Mouse (Mus musculus) layer of hippocampus, postnatal 25 days (tissue): ENCODE measurements around the gene Ncam1. TPM values are rescaled to one million over a fixed set of nuclear protein-coding genes. Genes with fewer than 3 reads are reported as not detected.

ENCODE experiments used
- DNase-seq, 2 experiments: peaks; one replicate each; pipeline ENCODE4 v3.0.0; 2022; ENCODE audit warnings: mixed read lengths in 2 of 2, low spot score in 1 of 2; ENCODE audit errors: extremely low spot score in 1 of 2
- total RNA-seq, 2 experiments: library from RNA; stranded (reverse); gene quantifications; 2 replicates each; pipeline ENCODE4 v1.2.3; 2021

Ncam1 gene
- total RNA-seq, 2 experiments from 2014 or later: 302 to 334 TPM

- no peak for DNase-seq
Measured at GRCm38 (mm10) chr9:49527340-49527739, 271.4 kb downstream of the Ncam1 start.

- DNase-seq: no peak
Measured at GRCm38 (mm10) chr9:49524721-49525120, 274.0 kb downstream of the Ncam1 start.

- DNase-seq: no peak
Measured at GRCm38 (mm10) chr9:49523881-49524280, 274.8 kb downstream of the Ncam1 start.

GRCm38 (mm10) chr9:49514306-49514705 lies 284.4 kb downstream of the Ncam1 start:
- no peak for DNase-seq

GRCm38 (mm10) chr9:49510666-49511065 lies 288.1 kb downstream of the Ncam1 start:
- no peak for DNase-seq

- DNase-seq: no peak
Measured at GRCm38 (mm10) chr9:49509628-49510027, 289.1 kb downstream of the Ncam1 start.

- DNase-seq: no peak
Measured at GRCm38 (mm10) chr9:49509094-49509493, 289.6 kb downstream of the Ncam1 start.

- no peak for DNase-seq
Measured at GRCm38 (mm10) chr9:49507829-49508585, 290.7 kb downstream of the Ncam1 start.

- no peak for DNase-seq
Measured at GRCm38 (mm10) chr9:49504658-49505057, 294.1 kb downstream of the Ncam1 start.

- no peak for DNase-seq
Measured at GRCm38 (mm10) chr9:49502245-49502644, 296.5 kb downstream of the Ncam1 start.

- DNase-seq: no peak
Measured at GRCm38 (mm10) chr9:49499878-49500277, 298.8 kb downstream of the Ncam1 start.

- peak; percentile 47 to 56 for DNase-seq
Measured at GRCm38 (mm10) chr9:49493979-49494649, 304.6 kb downstream of the Ncam1 start.

GRCm38 (mm10) chr9:49490609-49491008 lies 308.1 kb downstream of the Ncam1 start:
- no peak for DNase-seq

- DNase-seq: peak; percentile 90 to 98
Measured at GRCm38 (mm10) chr9:49488912-49489895, 309.5 kb downstream of the Ncam1 start.

GRCm38 (mm10) chr9:49488258-49488657 lies 310.5 kb downstream of the Ncam1 start:
- no peak for DNase-seq

GRCm38 (mm10) chr9:49487657-49487943 lies 311.1 kb downstream of the Ncam1 start:
- DNase-seq: no peak

GRCm38 (mm10) chr9:49486805-49487656 lies 311.7 kb downstream of the Ncam1 start:
- DNase-seq: no peak

GRCm38 (mm10) chr9:49485892-49486311 lies 312.8 kb downstream of the Ncam1 start, which contains the start of gene Ttc12:
Ttc12 (minus strand) TSS chr9:49486225.
- DNase-seq: peak in 1 of 2 experiments; percentile 33

- no peak for DNase-seq
Measured at GRCm38 (mm10) chr9:49485250-49485891, 313.4 kb downstream of the Ncam1 start.
